Mouse (Mus musculus) embryonic facial prominence, embryonic 14.5 days (tissue): ENCODE results near the gene Mertk. TPM values are rescaled to one million over a fixed set of nuclear protein-coding genes. Genes with fewer than 3 reads are reported as not detected.

Source experiments
- ATAC-seq: fragments of 200-750 bp; cut with Nextera tagmentation; 2 replicates; pipeline ENCODE4 v1.8.0; 2017; ENCODE audit warnings: low read depth, moderate number of reproducible peaks, moderate TSS enrichment
- DNase-seq: peaks from one replicate; pipeline ENCODE4 v3.0.0-alpha.2; 2015; ENCODE audit warnings: low spot score
- H3K27ac ChIP-seq: fragments of 300-500 bp; sonication (generic); replicated peaks from 2 replicates; pipeline ENCODE4 v1.5.1; 2014; ENCODE audit warnings: low read depth, mild to moderate bottlenecking, low read length, moderate library complexity
- H3K27me3 ChIP-seq: fragments of 300-500 bp; sonication (generic); replicated peaks from 2 replicates; pipeline ENCODE4 v1.6.1; 2014; ENCODE audit warnings: low read length; ENCODE audit not compliant: control insufficient read depth, insufficient read depth
- H3K36me3 ChIP-seq: fragments of 300-500 bp; sonication (generic); 2 replicates; pipeline ENCODE4 v1.6.1; 2014; ENCODE audit warnings: low read length, mixed read lengths; ENCODE audit not compliant: control insufficient read depth, insufficient read depth
- H3K4me1 ChIP-seq: fragments of 300-500 bp; sonication (generic); 2 replicates; pipeline ENCODE4 v1.6.1; 2014; ENCODE audit warnings: antibody characterized with exemption, low read length; ENCODE audit not compliant: control insufficient read depth, insufficient read depth
- H3K4me2 ChIP-seq: fragments of 300-500 bp; sonication (generic); 2 replicates; pipeline ENCODE4 v1.6.1; 2014; ENCODE audit warnings: low read depth, mild to moderate bottlenecking, low read length, moderate library complexity, mixed read lengths
- H3K4me3 ChIP-seq: fragments of 300-500 bp; sonication (generic); 2 replicates; pipeline ENCODE4 v1.5.1; 2014; ENCODE audit warnings: low read depth, mild to moderate bottlenecking, low read length
- H3K9ac ChIP-seq: fragments of 300-500 bp; sonication (generic); 2 replicates; pipeline ENCODE4 v1.6.1; 2014; ENCODE audit warnings: low read depth, mild to moderate bottlenecking, low read length, moderate library complexity, mixed read lengths
- H3K9me3 ChIP-seq: fragments of 300-500 bp; sonication (generic); 2 replicates; pipeline ENCODE4 v1.6.1; 2016; ENCODE audit warnings: low read length; ENCODE audit not compliant: control insufficient read depth
- WGBS: fragments of 180-500 bp; shearing (Covaris S2); extraction: QIAGEN DNeasy Blood & Tissue Kit; methylation state at CpG from one replicate; pipeline ENCODE4 v1.1.7; 2014; 5-methylcytosine and 5-hydroxymethylcytosine counted together
- polyA plus RNA-seq: library from polyadenylated mRNA; unstranded; fragments of >200 nt; fragmentation: Nextera tagmentation; extraction: Ambion mirVana; gene quantifications from 2 replicates; pipeline ENCODE4 v1.2.1, GENCODE M21; 2014

Mertk gene
- polyA plus RNA-seq, 1 experiment from 2014 or later, result 9.6 TPM

GRCm38 (mm10) chr2:128784814-128785213 is 86.1 kb downstream of the Mertk start:
- 95% methylated on average over 7 of the region's 7 CpGs for WGBS
- no peak overlapping the region for H3K9ac ChIP-seq
- no peak overlapping the region for H3K27ac ChIP-seq
- no peak overlapping the region for H3K4me2 ChIP-seq
- no peak overlapping the region for H3K4me3 ChIP-seq
- peaks cover 3% of the 10 kb centered on the region; the same call in 1 of the 2 replicates for H3K4me1 ChIP-seq
- peaks cover 36% of the 10 kb centered on the region for H3K36me3 ChIP-seq
- no peaks in the 10 kb centered on the region for H3K27me3 ChIP-seq
- no peaks in the 10 kb centered on the region for H3K9me3 ChIP-seq
- DNase-seq (no peak), ATAC-seq (no peak)

GRCm38 (mm10) chr2:128786341-128786740 is 87.6 kb downstream of the Mertk start:
- Histone ChIP-seq H3K9ac (no peak overlapping the region), H3K9me3 (no peaks in the 10 kb centered on the region), H3K36me3 (peaks cover 42% of the 10 kb centered on the region), H3K4me2 (no peak overlapping the region), H3K4me3 (no peak overlapping the region), H3K27ac (no peak overlapping the region), H3K27me3 (no peaks in the 10 kb centered on the region), H3K4me1 (peaks cover 3% of the 10 kb centered on the region; the same call in 1 of the 2 replicates)
- ATAC-seq (no peak), DNase-seq (no peak)
- WGBS, result 56% methylated on average over 5 of the region's 5 CpGs

- Histone ChIP-seq H3K4me2 (no peak overlapping the region), H3K27ac (no peak overlapping the region), H3K36me3 (peaks cover 41% of the 10 kb centered on the region), H3K9ac (no peak overlapping the region), H3K4me1 (peaks cover 3% of the 10 kb centered on the region; the same call in 1 of the 2 replicates), H3K9me3 (no peaks in the 10 kb centered on the region), H3K27me3 (no peaks in the 10 kb centered on the region), H3K4me3 (no peak overlapping the region)
- no peak for DNase-seq
- ATAC-seq, result no peak
- 74% methylated on average over 1 of the region's 1 CpGs for WGBS
Observed at GRCm38 (mm10) chr2:128786795-128787194, 88.0 kb downstream of the Mertk start.

GRCm38 (mm10) chr2:128787805-128788204 is 89.0 kb downstream of the Mertk start:
- Histone ChIP-seq H3K4me2 (no peak overlapping the region), H3K27ac (no peak overlapping the region), H3K4me3 (no peak overlapping the region), H3K9me3 (no peaks in the 10 kb centered on the region), H3K9ac (no peak overlapping the region), H3K27me3 (no peaks in the 10 kb centered on the region), H3K4me1 (peaks cover 3% of the 10 kb centered on the region; the same call in 1 of the 2 replicates), H3K36me3 (peaks cover 41% of the 10 kb centered on the region)
- no peak for ATAC-seq
- 78% methylated on average over 3 of the region's 3 CpGs for WGBS
- no peak for DNase-seq

- Histone ChIP-seq H3K4me3 (no peak overlapping the region), H3K27me3 (no peaks in the 10 kb centered on the region), H3K27ac (no peak overlapping the region), H3K4me2 (no peak overlapping the region), H3K9ac (no peak overlapping the region), H3K4me1 (no peaks in the 10 kb centered on the region), H3K9me3 (no peaks in the 10 kb centered on the region), H3K36me3 (peaks cover 59% of the 10 kb centered on the region; the same call in 1 of the 2 replicates)
- DNase-seq (no peak), ATAC-seq (no peak)
- 87% methylated on average over 11 of the region's 11 CpGs for WGBS
Observed at GRCm38 (mm10) chr2:128790875-128791614, 92.3 kb downstream of the Mertk start.

GRCm38 (mm10) chr2:128793958-128794357 is 95.2 kb downstream of the Mertk start:
- H3K27me3 ChIP-seq, result no peaks in the 10 kb centered on the region
- H3K36me3 ChIP-seq, result peaks cover 77% of the 10 kb centered on the region
- no peaks in the 10 kb centered on the region for H3K4me1 ChIP-seq
- no peak for ATAC-seq
- 71% methylated on average over 6 of the region's 6 CpGs for WGBS
- H3K9ac ChIP-seq, result no peak overlapping the region
- no peaks in the 10 kb centered on the region for H3K9me3 ChIP-seq
- DNase-seq, result no peak
- no peak overlapping the region for H3K4me2 ChIP-seq
- no peak overlapping the region for H3K27ac ChIP-seq
- no peak overlapping the region for H3K4me3 ChIP-seq

- WGBS, result 62% methylated on average over 6 of the region's 6 CpGs
- ATAC-seq (no peak), DNase-seq (no peak)
Observed at GRCm38 (mm10) chr2:128796463-128796862, 97.7 kb downstream of the Mertk start.

GRCm38 (mm10) chr2:128803441-128803840 is 104.7 kb downstream of the Mertk start:
- H3K9ac ChIP-seq, result no peak overlapping the region
- no peak for ATAC-seq
- no peaks in the 10 kb centered on the region for H3K9me3 ChIP-seq
- peaks cover 48% of the 10 kb centered on the region for H3K36me3 ChIP-seq
- H3K27me3 ChIP-seq, result no peaks in the 10 kb centered on the region
- no peak overlapping the region for H3K27ac ChIP-seq
- no peak overlapping the region for H3K4me2 ChIP-seq
- DNase-seq, result no peak
- WGBS, result 89% methylated on average over 4 of the region's 4 CpGs
- H3K4me1 ChIP-seq, result no peaks in the 10 kb centered on the region
- H3K4me3 ChIP-seq, result no peak overlapping the region

More at GRCm38 (mm10) chr2:128796463-128796862, 97.7 kb downstream of the Mertk start:
- H3K4me2 ChIP-seq, result no peak overlapping the region
- H3K36me3 ChIP-seq, result peaks cover 88% of the 10 kb centered on the region
- no peaks in the 10 kb centered on the region for H3K27me3 ChIP-seq
- H3K27ac ChIP-seq, result no peak overlapping the region
- no peaks in the 10 kb centered on the region for H3K4me1 ChIP-seq
- no peak overlapping the region for H3K9ac ChIP-seq
- H3K9me3 ChIP-seq, result no peaks in the 10 kb centered on the region
- no peak overlapping the region for H3K4me3 ChIP-seq

- peaks cover 29% of the 10 kb centered on the region for H3K36me3 ChIP-seq
- 68% methylated on average over 4 of the region's 4 CpGs for WGBS
- no peak overlapping the region for H3K27ac ChIP-seq
- no peaks in the 10 kb centered on the region for H3K9me3 ChIP-seq
- no peak overlapping the region for H3K4me3 ChIP-seq
- no peaks in the 10 kb centered on the region for H3K27me3 ChIP-seq
- no peak overlapping the region for H3K4me2 ChIP-seq
- no peak for DNase-seq
- no peaks in the 10 kb centered on the region for H3K4me1 ChIP-seq
- ATAC-seq, result no peak
- H3K9ac ChIP-seq, result no peak overlapping the region
Observed at GRCm38 (mm10) chr2:128805341-128805740, 106.6 kb downstream of the Mertk start.
